8 mouse cellular contexts compared by ENCODE assay signal in the genomic region with DNA sequence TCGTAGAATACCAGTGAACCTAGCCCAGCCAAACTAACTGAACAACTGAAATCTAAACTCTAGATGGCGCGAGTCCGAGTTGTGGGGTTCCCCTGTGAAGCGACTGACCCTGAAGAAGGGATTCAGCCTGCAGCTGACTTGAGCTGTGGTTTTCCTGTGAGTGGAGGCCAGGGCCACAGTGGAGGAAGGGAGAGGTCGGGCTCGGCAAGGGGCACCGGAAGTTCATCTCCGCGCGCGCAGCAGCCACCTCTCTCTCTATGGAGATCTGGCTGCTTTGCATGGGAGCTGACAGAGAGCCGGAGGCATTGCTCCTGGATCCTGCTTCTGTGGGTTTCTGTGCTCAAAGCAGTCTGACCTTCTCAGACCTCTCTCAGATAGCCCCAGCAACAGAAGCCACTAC. TPM values are rescaled to one million over a fixed set of nuclear protein-coding genes. Genes with fewer than 3 reads are reported as not detected.
DNase-seq lines count a peak whose midpoint lies in the region; ATAC-seq lines count a peak whose summit lies in the region.

No protein-coding gene starts in this region.

- 13% methylated on average over 13 of the region's 13 CpGs for WGBS in embryonic facial prominence, embryonic 14.5 days
- WGBS in hindbrain, embryonic 10.5 days: 25% methylated on average over 13 of the region's 13 CpGs
- WGBS in limb, embryonic 12.5 days: 26% methylated on average over 13 of the region's 13 CpGs
- WGBS in midbrain, embryonic 11.5 days: 25% methylated on average over 13 of the region's 13 CpGs
- 20% methylated on average over 13 of the region's 13 CpGs for WGBS in stomach, embryonic 16.5 days

- H3K27me3 ChIP-seq in embryonic facial prominence, embryonic 14.5 days (replicated peaks; ENCODE audit: control insufficient read depth, insufficient read depth, low read length): no peaks in the 10 kb centered on the region
- H3K27me3 ChIP-seq in hindbrain, embryonic 10.5 days (ENCODE audit: insufficient read depth, poor library complexity, severe bottlenecking): peaks cover 10% of the 10 kb centered on the region; the same call in 1 of the 2 replicates
- no peaks in the 10 kb centered on the region for H3K27me3 ChIP-seq in limb, embryonic 12.5 days
- H3K27me3 ChIP-seq in midbrain, embryonic 11.5 days (ENCODE audit: control insufficient read depth, insufficient read depth, low read length): no peaks in the 10 kb centered on the region
- H3K27me3 ChIP-seq in stomach, embryonic 16.5 days (ENCODE audit: control insufficient read depth, insufficient read depth, low read length): no peaks in the 10 kb centered on the region

- peaks cover 8% of the 10 kb centered on the region for H3K9me3 ChIP-seq in embryonic facial prominence, embryonic 14.5 days (ENCODE audit: control insufficient read depth, low read length)
- H3K9me3 ChIP-seq in hindbrain, embryonic 10.5 days: peaks cover 6% of the 10 kb centered on the region
- 0 out of 2 replicates have a peak, but pooled peaks cover 5% of the 10 kb centered on the region for H3K9me3 ChIP-seq in limb, embryonic 12.5 days
- H3K9me3 ChIP-seq in midbrain, embryonic 11.5 days (ENCODE audit: control insufficient read depth, low read length): no peaks in the 10 kb centered on the region
- no peaks in the 10 kb centered on the region; the same call in 1 of the 2 replicates for H3K9me3 ChIP-seq in stomach, embryonic 16.5 days (replicated peaks; ENCODE audit: control insufficient read depth, low read length)

- peaks cover 8% of the 10 kb centered on the region; the same call in 1 of the 2 replicates for H3K4me1 ChIP-seq in embryonic facial prominence, embryonic 14.5 days (ENCODE audit: control insufficient read depth, insufficient read depth, low read length)
- H3K4me1 ChIP-seq in hindbrain, embryonic 10.5 days (replicated peaks): peaks cover 30% of the 10 kb centered on the region
- H3K4me1 ChIP-seq in limb, embryonic 12.5 days (replicated peaks): peaks cover 9% of the 10 kb centered on the region; the same call in 1 of the 2 replicates
- H3K4me1 ChIP-seq in midbrain, embryonic 11.5 days (ENCODE audit: control insufficient read depth, insufficient read depth, low read length): no peaks in the 10 kb centered on the region
- peaks cover 29% of the 10 kb centered on the region for H3K4me1 ChIP-seq in stomach, embryonic 16.5 days (ENCODE audit: control insufficient read depth, insufficient read depth, low read length)

- ATAC-seq in frontal cortex, adult (ENCODE audit: low TSS enrichment): peak; percentile 52; the same call in 1 of the 2 replicates
- no peak for ATAC-seq in embryonic facial prominence, embryonic 14.5 days (ENCODE audit: low read depth)
- ATAC-seq in limb, embryonic 12.5 days (ENCODE audit: insufficient number of reproducible peaks, insufficient read depth, low FRiP score, low TSS enrichment, low read depth): no peak
- no peak for ATAC-seq in midbrain, embryonic 11.5 days (ENCODE audit: low FRiP score)
- no peak for ATAC-seq in stomach, embryonic 16.5 days (ENCODE audit: insufficient read depth, low FRiP score)

- no peak for DNase-seq in frontal cortex, postnatal 14 days (ENCODE audit: low spot score in 2 of 2)
- peak; percentile 62 for DNase-seq in embryonic facial prominence, embryonic 14.5 days (ENCODE audit: low spot score)
- peak; percentile 41 for DNase-seq in hindbrain, embryonic 10.5 days (ENCODE audit: low spot score)
- DNase-seq in midbrain, embryonic 11.5 days (ENCODE audit: low spot score, missing footprints): no peak
- DNase-seq in cerebellum, adult 9-11 months: no peak

- peak overlapping the region; percentile 17; the same call in 1 of the 2 replicates for H3K27ac ChIP-seq in embryonic facial prominence, embryonic 14.5 days (replicated peaks; ENCODE audit: low read depth, low read length)
- H3K27ac ChIP-seq in hindbrain, embryonic 10.5 days: peak overlapping the region; percentile 64
- peak overlapping the region; percentile 18; the same call in 1 of the 2 replicates for H3K27ac ChIP-seq in limb, embryonic 12.5 days
- H3K27ac ChIP-seq in midbrain, embryonic 11.5 days (ENCODE audit: low read depth, low read length): no peak overlapping the region
- peak overlapping the region; percentile 69 for H3K27ac ChIP-seq in stomach, embryonic 16.5 days (ENCODE audit: low read length)

- no peak overlapping the region for H3K9ac ChIP-seq in embryonic facial prominence, embryonic 14.5 days (ENCODE audit: low read depth, low read length)
- no peak overlapping the region for H3K9ac ChIP-seq in limb, embryonic 12.5 days (replicated peaks)
- H3K9ac ChIP-seq in midbrain, embryonic 11.5 days (ENCODE audit: low read length): no peak overlapping the region
- peak overlapping the region; percentile 51 for H3K9ac ChIP-seq in stomach, embryonic 16.5 days (ENCODE audit: low read length)

- H3K4me3 ChIP-seq in embryonic facial prominence, embryonic 14.5 days (ENCODE audit: low read depth, low read length): no peak overlapping the region
- H3K4me3 ChIP-seq in hindbrain, embryonic 10.5 days: peak overlapping the region; percentile 24; the same call in 1 of the 2 replicates
- no peak overlapping the region for H3K4me3 ChIP-seq in limb, embryonic 12.5 days (replicated peaks)
- H3K4me3 ChIP-seq in midbrain, embryonic 11.5 days (ENCODE audit: low read depth, low read length): no peak overlapping the region
- H3K4me3 ChIP-seq in stomach, embryonic 16.5 days (replicated peaks; ENCODE audit: low read length): no peak overlapping the region

- peak overlapping the region; percentile 38 for H3K4me2 ChIP-seq in embryonic facial prominence, embryonic 14.5 days (ENCODE audit: low read depth, low read length)
- peak overlapping the region; percentile 39 for H3K4me2 ChIP-seq in limb, embryonic 12.5 days
- peak overlapping the region; percentile 15; the same call in 1 of the 2 replicates for H3K4me2 ChIP-seq in midbrain, embryonic 11.5 days
- H3K4me2 ChIP-seq in stomach, embryonic 16.5 days (ENCODE audit: low read depth, low read length): peak overlapping the region; percentile 31

- 0 out of 2 replicates have a peak, but pooled peaks cover 2% of the 10 kb centered on the region for H3K36me3 ChIP-seq in embryonic facial prominence, embryonic 14.5 days (ENCODE audit: control insufficient read depth, insufficient read depth, low read length)
- no peaks in the 10 kb centered on the region for H3K36me3 ChIP-seq in hindbrain, embryonic 10.5 days
- no peaks in the 10 kb centered on the region for H3K36me3 ChIP-seq in limb, embryonic 12.5 days
- no peaks in the 10 kb centered on the region for H3K36me3 ChIP-seq in midbrain, embryonic 11.5 days (ENCODE audit: control insufficient read depth, insufficient read depth, low read length)
- peaks cover 4% of the 10 kb centered on the region; the same call in 1 of the 2 replicates for H3K36me3 ChIP-seq in stomach, embryonic 16.5 days (ENCODE audit: control insufficient read depth, insufficient read depth, low read length)

RNA-seq across cellular contexts. Expression of a gene that starts 7.6 kb away (rescaled TPM):
- polyA plus RNA-seq in embryonic facial prominence, embryonic 14.5 days (2014; fragmentation: Nextera tagmentation; extraction: Ambion mirVana): 6.5 and 8.9 TPM in 2 replicates
- 2.4 and 3.6 TPM in 2 replicates for polyA plus RNA-seq in hindbrain, embryonic 10.5 days (2016; fragmentation: Nextera tagmentation; extraction: Ambion mirVana)
- polyA plus RNA-seq in limb, embryonic 12.5 days (2016; fragmentation: Nextera tagmentation; extraction: Ambion mirVana): 1.1 and 1.2 TPM in 2 replicates
- 1.0 and 1.1 TPM in 2 replicates for polyA plus RNA-seq in midbrain, embryonic 11.5 days (2014; fragmentation: Nextera tagmentation; extraction: Ambion mirVana)
- polyA plus RNA-seq in stomach, embryonic 16.5 days (2015; fragmentation: Nextera tagmentation; extraction: Ambion mirVana): 2.6 and 3.1 TPM in 2 replicates

RNA-seq across cellular contexts. Expression of a gene that starts 13.1 kb away (rescaled TPM):
- polyA plus RNA-seq in embryonic facial prominence, embryonic 14.5 days (2014; fragmentation: Nextera tagmentation; extraction: Ambion mirVana): 192 and 231 TPM in 2 replicates
- polyA plus RNA-seq in hindbrain, embryonic 10.5 days (2016; fragmentation: Nextera tagmentation; extraction: Ambion mirVana): 73.3 and 80.4 TPM in 2 replicates
- polyA plus RNA-seq in limb, embryonic 12.5 days (2016; fragmentation: Nextera tagmentation; extraction: Ambion mirVana): 66.4 and 74.9 TPM in 2 replicates
- polyA plus RNA-seq in midbrain, embryonic 11.5 days (2014; fragmentation: Nextera tagmentation; extraction: Ambion mirVana): 36.3 and 39.1 TPM in 2 replicates
- 377 and 446 TPM in 2 replicates for polyA plus RNA-seq in stomach, embryonic 16.5 days (2015; fragmentation: Nextera tagmentation; extraction: Ambion mirVana)

RNA-seq across cellular contexts. Expression of a gene that starts 31.4 kb away (rescaled TPM):
- 21.4 and 26.3 TPM in 2 replicates for polyA plus RNA-seq in embryonic facial prominence, embryonic 14.5 days (2014; fragmentation: Nextera tagmentation; extraction: Ambion mirVana)
- polyA plus RNA-seq in hindbrain, embryonic 10.5 days (2016; fragmentation: Nextera tagmentation; extraction: Ambion mirVana): 74.1 and 76.0 TPM in 2 replicates
- 69.7 and 70.5 TPM in 2 replicates for polyA plus RNA-seq in limb, embryonic 12.5 days (2016; fragmentation: Nextera tagmentation; extraction: Ambion mirVana)
- polyA plus RNA-seq in midbrain, embryonic 11.5 days (2014; fragmentation: Nextera tagmentation; extraction: Ambion mirVana): 48.8 and 49.7 TPM in 2 replicates
- 51.6 and 55.3 TPM in 2 replicates for polyA plus RNA-seq in stomach, embryonic 16.5 days (2015; fragmentation: Nextera tagmentation; extraction: Ambion mirVana)

RNA-seq across cellular contexts. Expression of a gene that starts 37.8 kb away (rescaled TPM):
- 0.68 and 0.77 TPM in 2 replicates for polyA plus RNA-seq in embryonic facial prominence, embryonic 14.5 days (2014; fragmentation: Nextera tagmentation; extraction: Ambion mirVana)
- 0.16 TPM in 1 of 2 replicates, not detected in the other for polyA plus RNA-seq in hindbrain, embryonic 10.5 days (2016; fragmentation: Nextera tagmentation; extraction: Ambion mirVana)
- 0.21 TPM in 1 of 2 replicates, not detected in the other for polyA plus RNA-seq in limb, embryonic 12.5 days (2016; fragmentation: Nextera tagmentation; extraction: Ambion mirVana)
- 0.12 and 0.23 TPM in 2 replicates for polyA plus RNA-seq in midbrain, embryonic 11.5 days (2014; fragmentation: Nextera tagmentation; extraction: Ambion mirVana)
- polyA plus RNA-seq in stomach, embryonic 16.5 days (2015; fragmentation: Nextera tagmentation; extraction: Ambion mirVana): 0.59 and 0.91 TPM in 2 replicates

RNA-seq across cellular contexts. Expression of a gene that starts 42.8 kb away (rescaled TPM):
- polyA plus RNA-seq in embryonic facial prominence, embryonic 14.5 days (2014; fragmentation: Nextera tagmentation; extraction: Ambion mirVana): 0.45 and 1.6 TPM in 2 replicates
- 0.15 TPM in 1 of 2 replicates, not detected in the other for polyA plus RNA-seq in hindbrain, embryonic 10.5 days (2016; fragmentation: Nextera tagmentation; extraction: Ambion mirVana)
- 0.18 TPM in 1 of 2 replicates, not detected in the other for polyA plus RNA-seq in limb, embryonic 12.5 days (2016; fragmentation: Nextera tagmentation; extraction: Ambion mirVana)
- 0.08 and 0.11 TPM in 2 replicates for polyA plus RNA-seq in midbrain, embryonic 11.5 days (2014; fragmentation: Nextera tagmentation; extraction: Ambion mirVana)
- polyA plus RNA-seq in stomach, embryonic 16.5 days (2015; fragmentation: Nextera tagmentation; extraction: Ambion mirVana): 1.6 and 2.5 TPM in 2 replicates

Comparison
In these comparisons a context has a peak if more than half of its experiments do, and no peak if none do; other contexts are left out.
1. DNase-seq: peak in embryonic facial prominence, embryonic 14.5 days (single experiment) and hindbrain, embryonic 10.5 days (single experiment); none in frontal cortex, postnatal 14 days (0 of 2), midbrain, embryonic 11.5 days (single experiment) and cerebellum, adult 9-11 months (single experiment).
2. Peak in every context shown above with its lines, with median percentiles within 50 percentile points of each other: H3K4me2 ChIP-seq.